Mouse (Mus musculus): ENCODE measurements around the gene Ccdc115.
"Not testable (repeated sequence)": the region's sequence is repeated elsewhere in the genome, so short reads cannot be mapped to it uniquely, and the experiment has no call there.

Gene Ccdc115

GRCm38 (mm10) chr1:34438381-34439051, 956 bp downstream of the Ccdc115 start:
- DNase-seq: no peak

GRCm38 (mm10) chr1:34437366-34437765, 2.1 kb downstream of the Ccdc115 start:
- not testable (repeated sequence) for DNase-seq

GRCm38 (mm10) chr1:34436374-34436773, 3.1 kb downstream of the Ccdc115 start:
- no peak for DNase-seq

DNA sequence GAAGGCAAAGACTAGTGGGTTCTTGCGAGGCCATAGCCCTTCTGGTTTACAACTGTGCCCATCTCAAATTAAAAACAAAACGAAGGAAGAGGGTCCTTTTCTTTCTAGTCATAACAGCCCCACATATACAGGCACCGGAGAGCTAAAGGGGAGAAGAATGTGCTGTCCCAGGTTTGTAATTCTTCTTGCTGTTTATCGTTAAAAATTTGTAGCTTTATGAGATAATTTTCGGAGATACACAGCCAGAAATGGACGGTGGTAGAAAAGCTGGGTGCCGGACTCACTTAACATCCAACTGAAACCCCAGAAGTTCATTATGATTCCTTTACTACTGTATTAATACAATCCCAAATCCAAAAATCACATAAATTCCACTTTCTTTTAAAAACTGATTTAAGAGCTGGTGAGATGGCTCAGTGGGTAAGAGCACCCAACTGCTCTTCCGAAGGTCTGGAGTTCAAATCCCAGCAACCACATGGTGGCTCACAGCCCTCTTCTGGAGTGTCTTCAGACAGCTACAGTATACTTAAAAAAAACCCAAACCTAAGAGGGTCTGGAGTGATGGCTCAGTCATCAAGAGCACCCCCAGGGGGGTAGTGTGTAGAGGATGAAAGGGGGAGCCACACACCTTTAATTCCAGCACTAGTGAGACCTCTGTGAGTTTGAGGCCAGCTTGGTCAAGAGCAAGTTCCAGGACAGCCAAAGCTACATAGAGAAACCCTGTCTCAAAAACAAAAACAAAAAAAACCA, 3.9 kb downstream of the Ccdc115 start:
- no peak for DNase-seq

DNA sequence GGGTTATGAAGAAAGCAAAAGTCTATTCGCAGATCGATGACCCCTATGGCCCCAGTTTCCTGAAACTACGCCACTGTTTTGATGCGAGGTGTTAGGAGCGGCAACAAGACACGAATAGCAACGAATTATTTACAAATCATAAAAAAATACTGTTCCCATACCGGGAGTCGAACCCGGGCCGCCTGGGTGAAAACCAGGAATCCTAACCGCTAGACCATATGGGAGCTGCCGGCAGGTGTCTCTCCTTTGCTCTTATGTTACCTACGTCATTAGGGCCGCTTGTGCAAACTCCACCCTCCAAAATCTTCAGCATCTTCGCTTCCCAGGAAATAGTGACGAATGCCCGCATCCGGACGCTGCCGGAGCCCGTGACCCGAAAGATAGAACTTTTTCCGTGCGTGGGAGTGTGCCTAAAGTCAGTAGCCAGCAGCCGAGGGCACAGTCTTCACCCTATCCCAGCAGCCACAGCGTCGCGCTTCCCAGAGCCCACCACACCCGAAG, 4.8 kb downstream of the Ccdc115 start:
- peak; percentile 90 for DNase-seq

- DNase-seq: peak; percentile 39
These were observed 5.5 kb downstream of the Ccdc115 start for GRCm38 (mm10) chr1:34433891-34434521.

- DNase-seq: peak; percentile 49
These were observed 6.5 kb downstream of the Ccdc115 start for GRCm38 (mm10) chr1:34432776-34433481.

DNA sequence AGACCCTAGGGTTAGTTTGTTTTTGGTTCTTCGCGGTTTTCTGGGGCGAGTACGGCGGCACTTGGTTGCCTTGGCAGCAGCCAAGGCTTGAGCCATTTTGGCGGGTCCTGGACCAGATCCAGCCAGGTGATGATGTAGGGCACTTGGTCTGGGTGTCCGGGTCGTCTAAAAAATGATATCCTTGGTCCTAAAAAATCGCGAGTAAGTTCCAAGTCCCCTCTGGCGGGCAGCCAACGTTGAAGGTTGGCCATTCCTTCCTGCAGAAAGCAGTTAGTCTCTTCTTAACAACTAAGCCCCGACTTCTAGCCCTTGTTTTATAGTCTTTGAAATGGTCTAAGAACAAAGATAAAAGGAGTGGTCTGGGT, 7.1 kb downstream of the Ccdc115 start:
- no peak for DNase-seq

DNA sequence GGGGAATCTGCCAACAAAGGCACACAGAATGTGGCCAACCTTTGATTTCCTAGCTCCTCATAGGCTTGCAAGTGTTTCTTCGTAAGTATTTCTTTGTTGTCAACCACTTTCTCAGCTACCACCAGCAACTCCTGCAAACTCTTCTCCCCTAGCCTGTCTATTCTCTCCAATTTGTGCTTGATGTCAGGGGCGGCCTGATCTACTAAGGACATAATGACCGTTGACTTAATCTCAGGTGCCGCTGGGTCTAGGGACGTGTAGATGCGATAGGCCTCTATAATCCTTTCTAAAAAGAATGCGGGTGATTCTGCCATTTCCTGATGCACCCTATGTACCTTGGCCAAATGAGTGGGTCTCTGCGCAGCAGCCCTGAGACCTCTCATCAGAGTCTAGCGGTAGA, 8.0 kb downstream of the Ccdc115 start:
- DNase-seq: no peak

DNA sequence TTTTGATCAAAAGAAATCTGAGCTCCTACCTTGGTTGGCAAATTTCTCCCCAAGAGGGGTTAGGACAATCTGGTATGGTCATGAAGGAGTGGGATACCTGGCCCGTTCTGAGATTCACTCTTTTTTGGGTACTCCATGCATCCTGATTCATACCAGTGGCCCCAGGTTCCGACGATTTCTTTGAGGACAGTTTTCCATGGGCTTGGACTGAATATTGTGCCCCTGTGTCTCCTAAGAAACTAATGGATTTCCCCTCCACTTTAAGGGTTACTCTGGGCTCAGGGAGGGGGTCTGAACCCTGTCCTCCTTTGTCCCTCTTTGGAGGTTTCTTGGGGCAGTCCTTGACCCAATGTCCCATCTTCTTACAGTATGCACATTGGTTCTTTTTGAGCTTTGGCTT, 8.5 kb downstream of the Ccdc115 start:
- no peak for DNase-seq

- DNase-seq: no peak
These were observed 10.2 kb downstream of the Ccdc115 start for GRCm38 (mm10) chr1:34429281-34429680.

DNA sequence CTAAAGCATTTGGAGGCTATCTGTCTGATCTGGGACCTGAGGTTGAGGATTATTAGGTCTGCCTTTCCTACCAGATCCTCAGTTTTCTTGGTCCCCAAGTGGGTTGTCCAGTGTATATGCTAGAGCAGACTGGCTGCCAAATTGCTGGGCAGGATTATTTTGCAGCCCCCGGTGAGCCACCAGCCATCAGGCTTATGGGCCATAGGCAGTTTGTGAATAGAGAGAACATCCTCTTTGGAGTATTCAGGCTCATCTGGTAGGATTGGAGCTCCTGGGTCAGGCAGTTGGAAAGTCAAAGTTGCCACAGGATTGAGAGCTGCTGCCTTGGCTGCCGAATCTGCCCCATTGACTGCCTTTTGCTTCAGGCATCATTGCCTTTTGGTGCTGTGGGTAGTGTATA, 11.0 kb downstream of the Ccdc115 start:
- DNase-seq: no peak

DNA sequence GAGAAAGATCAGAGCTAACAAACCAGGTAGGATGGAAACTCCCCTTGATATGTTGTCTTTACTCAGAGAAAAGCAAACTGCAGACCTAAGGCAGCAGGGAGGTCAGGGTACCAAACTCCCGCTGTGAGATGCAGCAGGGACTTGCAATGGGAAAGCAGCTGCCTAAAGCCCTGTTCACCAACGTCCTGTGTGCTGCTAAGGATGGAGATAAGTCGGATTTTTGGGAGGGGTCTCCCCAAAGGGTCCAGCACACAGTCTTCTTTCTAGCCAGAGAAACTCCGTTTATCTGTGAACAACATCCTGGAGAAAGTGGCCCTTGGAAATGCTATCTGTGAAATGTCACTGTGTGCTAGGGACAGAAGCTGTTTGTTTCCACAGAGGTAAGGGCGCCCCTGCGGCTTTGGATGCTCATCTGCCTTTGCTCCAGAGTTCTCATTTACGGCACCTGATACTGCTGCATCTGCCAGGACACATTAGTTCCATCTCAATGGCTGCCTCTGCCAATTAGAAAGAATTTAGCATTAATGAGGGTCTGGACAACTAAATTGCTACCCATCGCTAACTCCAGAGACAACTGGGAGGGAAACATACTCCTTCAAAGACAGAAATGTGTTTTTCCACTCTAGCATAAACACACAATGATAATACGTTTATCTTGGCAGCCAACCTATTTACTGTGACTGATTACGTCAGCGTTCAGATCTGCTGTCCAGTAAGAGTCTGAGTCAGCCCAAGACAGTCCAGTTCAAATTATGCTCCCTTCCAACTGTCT, 40.1 kb downstream of the Ccdc115 start:
- no peak for DNase-seq

GRCm38 (mm10) chr1:34396321-34396720, 43.2 kb downstream of the Ccdc115 start:
- no peak for DNase-seq

- DNase-seq: no peak
These were observed 50.1 kb downstream of the Ccdc115 start for GRCm38 (mm10) chr1:34389234-34389891.

DNA sequence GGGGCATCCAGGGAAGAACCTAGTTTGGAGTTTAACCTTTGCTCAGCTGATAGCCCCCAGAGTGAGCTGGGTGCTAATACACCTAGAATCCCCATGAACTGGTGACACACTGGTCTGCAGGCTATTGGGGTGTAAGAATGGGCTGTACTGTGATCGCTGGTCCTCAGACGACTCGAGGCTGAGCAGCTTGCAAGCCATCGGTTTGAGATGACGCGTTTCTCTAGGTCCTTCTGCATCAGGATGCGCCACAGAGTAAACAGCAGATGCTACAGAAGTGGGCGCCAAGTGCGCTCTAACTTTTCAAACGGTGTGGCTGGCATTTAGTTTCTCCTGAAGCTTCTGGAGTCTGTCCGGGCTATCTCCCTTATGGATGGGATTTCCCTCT, 50.6 kb downstream of the Ccdc115 start:
- no peak for DNase-seq

DNA sequence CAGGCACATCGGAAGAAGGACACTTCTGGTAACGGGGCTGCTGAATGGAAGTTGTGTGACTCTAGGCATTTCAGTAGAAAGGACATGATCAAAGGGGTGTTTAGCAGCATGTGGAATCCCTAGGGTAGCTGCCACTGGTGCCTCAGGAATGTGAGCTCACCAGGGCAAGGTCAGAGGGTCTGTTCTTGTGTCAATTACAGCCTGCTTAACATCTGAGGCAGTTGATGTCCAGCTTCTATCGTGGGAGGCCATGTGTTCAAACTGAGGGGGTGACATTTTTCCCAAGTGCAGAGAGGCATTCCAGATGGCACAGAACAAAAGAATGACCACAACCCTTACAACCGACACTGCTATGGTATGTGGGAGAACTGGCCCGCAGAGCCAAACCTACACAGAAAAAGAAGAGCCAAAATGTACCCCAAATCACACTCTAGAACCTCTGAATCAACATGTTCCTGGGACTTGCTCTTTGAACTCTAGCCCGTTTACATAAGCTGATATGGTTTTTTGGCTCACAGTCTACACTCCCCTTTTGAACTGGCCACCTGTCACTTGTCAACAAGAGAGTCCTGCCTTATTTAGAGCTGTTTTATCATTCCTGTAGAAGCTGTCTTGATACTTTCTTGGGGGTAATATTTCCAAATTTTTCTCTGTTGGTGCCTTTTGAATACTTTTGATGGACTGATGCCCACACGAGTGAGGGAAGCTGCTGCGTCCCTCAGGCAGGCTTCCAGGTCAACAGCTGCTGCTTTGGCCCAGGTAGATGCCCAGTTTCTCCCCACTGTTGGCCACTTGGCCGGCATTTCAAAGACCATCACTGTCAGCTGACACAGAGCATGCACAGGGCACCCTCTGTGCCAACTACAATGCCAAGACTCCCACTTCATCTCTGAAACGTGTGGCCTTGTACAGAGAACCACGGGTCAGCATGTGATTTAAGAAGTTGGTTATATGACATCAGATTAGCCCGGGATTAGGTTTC, 51.8 kb downstream of the Ccdc115 start:
- no peak for DNase-seq
